Mouse (Mus musculus) embryonic fibroblast, embryonic 13.5 days (primary cell): ENCODE data around the gene Cotl1.

Experiments used
- CTCF ChIP-seq: IDR thresholded peaks from 2 replicates; pipeline ENCODE4 v1.5.1; 2011; ENCODE audit warnings: mild to moderate bottlenecking, control low read depth, low read length, moderate library complexity, borderline replicate concordance; ENCODE audit not compliant: insufficient read depth
- POLR2A ChIP-seq: IDR thresholded peaks from 2 replicates; pipeline ENCODE4 v1.6.1; 2011; ENCODE audit warnings: low read depth, mild to moderate bottlenecking, control low read depth, low read length, moderate library complexity

GRCm38 (mm10) chr8:119794689-119795088, 45.7 kb downstream of the Cotl1 start:
- TF ChIP-seq POLR2A (no peak), CTCF (no peak)
